Mouse (Mus musculus) limb, embryonic 14.5 days (tissue): ENCODE data around the gene Krtcap3. TPM values are rescaled to one million over a fixed set of nuclear protein-coding genes. Genes with fewer than 3 reads are reported as not detected.

ENCODE experiments used
- ATAC-seq: fragments of 200-750 bp; cut with Nextera tagmentation; 2 replicates; pipeline ENCODE4 v1.8.0; 2017; ENCODE audit warnings: low read depth, moderate number of reproducible peaks, moderate TSS enrichment; ENCODE audit not compliant: low FRiP score
- DNase-seq: peaks from one replicate; pipeline ENCODE4 v3.0.0-alpha.2; 2015; ENCODE audit warnings: low spot score
- H3K27ac ChIP-seq: fragments of 300-500 bp; sonication (generic); replicated peaks from 2 replicates; pipeline ENCODE4 v1.5.1; 2014; ENCODE audit warnings: low read depth, mild to moderate bottlenecking, low read length, moderate library complexity, mixed read lengths
- H3K27me3 ChIP-seq: fragments of 300-500 bp; sonication (generic); 2 replicates; pipeline ENCODE4 v1.6.1; 2014; ENCODE audit warnings: low read length, mixed read lengths; ENCODE audit not compliant: control insufficient read depth, insufficient read depth
- H3K36me3 ChIP-seq: fragments of 300-500 bp; sonication (generic); 2 replicates; pipeline ENCODE4 v1.6.1; 2014; ENCODE audit warnings: mild to moderate bottlenecking, low read length, moderate library complexity, mixed read lengths; ENCODE audit not compliant: control insufficient read depth, insufficient read depth
- H3K4me1 ChIP-seq: fragments of 300-500 bp; sonication (generic); 2 replicates; pipeline ENCODE4 v1.6.1; 2014; ENCODE audit warnings: antibody characterized with exemption, low read length, mixed read lengths; ENCODE audit not compliant: control insufficient read depth, insufficient read depth
- H3K4me2 ChIP-seq: fragments of 300-500 bp; sonication (generic); replicated peaks from 2 replicates; pipeline ENCODE4 v1.6.1; 2014; ENCODE audit warnings: low read depth, mild to moderate bottlenecking, low read length, moderate library complexity; ENCODE audit not compliant: severe bottlenecking
- H3K4me3 ChIP-seq: fragments of 300-500 bp; sonication (generic); replicated peaks from 2 replicates; pipeline ENCODE4 v1.5.1; 2014; ENCODE audit warnings: low read length
- H3K9ac ChIP-seq: fragments of 300-500 bp; sonication (generic); 2 replicates; pipeline ENCODE4 v1.6.1; 2014; ENCODE audit warnings: mild to moderate bottlenecking, low read depth, low read length, moderate library complexity; ENCODE audit not compliant: severe bottlenecking
- H3K9me3 ChIP-seq: fragments of 300-500 bp; sonication (generic); 2 replicates; pipeline ENCODE4 v1.6.1; 2016; ENCODE audit warnings: low read length; ENCODE audit not compliant: control insufficient read depth
- POLR2A ChIP-seq: fragments of 200-500 bp; IDR thresholded peaks from 2 replicates; pipeline ENCODE4 v1.8.0; 2012; ENCODE audit warnings: inconsistent platforms, mild to moderate bottlenecking, moderate library complexity, borderline replicate concordance; ENCODE audit not compliant: insufficient read depth, insufficient read length; ENCODE audit errors: extremely low read depth
- WGBS: fragments of 180-500 bp; shearing (Covaris S2); extraction: QIAGEN DNeasy Blood & Tissue Kit; methylation state at CpG from one replicate; pipeline ENCODE4 v1.1.7; 2014; 5-methylcytosine and 5-hydroxymethylcytosine counted together
- polyA plus RNA-seq, 2 experiments: library from polyadenylated mRNA; depleted of rRNA in 1 of 2; stranded (reverse) in 1 of 2; unstranded in 1 of 2; fragments of >200 nt; fragmentation: Nextera tagmentation in 1 of 2; extraction: Ambion mirVana in 1 of 2; gene quantifications; 2 replicates each; pipeline versions ENCODE4 v1.2.1 to v1.2.3; 2012 to 2014

The Krtcap3 gene
- polyA plus RNA-seq, 2 experiments: 10.2 to 25.2 TPM

DNA sequence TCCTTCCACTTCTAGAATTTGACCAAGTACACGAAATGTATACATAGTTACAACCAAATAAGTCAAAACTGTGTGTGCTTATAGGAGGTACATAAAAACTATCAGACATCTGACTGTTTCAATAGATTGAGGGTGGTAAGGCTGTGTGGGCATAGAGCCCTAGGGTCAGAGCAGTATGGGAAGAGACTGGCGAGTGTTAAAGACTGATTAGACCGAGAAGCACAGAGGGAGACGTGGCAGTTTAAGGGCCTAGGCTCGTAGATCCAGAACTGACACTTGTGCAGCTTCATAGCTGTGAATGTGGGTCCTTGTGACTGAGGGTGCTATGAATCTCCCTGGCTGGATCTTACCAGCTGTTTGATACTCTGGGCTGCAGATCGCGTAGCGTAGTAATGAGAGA is 3.4 kb downstream of the Krtcap3 start:
- no peak overlapping the region for H3K9ac ChIP-seq
- peaks cover 81% of the 10 kb centered on the region for H3K36me3 ChIP-seq
- H3K4me1 ChIP-seq: peaks cover 23% of the 10 kb centered on the region
- no peak overlapping the region for H3K4me3 ChIP-seq
- no peak overlapping the region for H3K27ac ChIP-seq
- WGBS: 88% methylated on average over 8 of the region's 8 CpGs
- H3K27me3 ChIP-seq: no peaks in the 10 kb centered on the region
- no peak for ATAC-seq
- no peak for TF ChIP-seq POLR2A
- H3K9me3 ChIP-seq: no peaks in the 10 kb centered on the region
- no peak for DNase-seq
- no peak overlapping the region for H3K4me2 ChIP-seq

DNA sequence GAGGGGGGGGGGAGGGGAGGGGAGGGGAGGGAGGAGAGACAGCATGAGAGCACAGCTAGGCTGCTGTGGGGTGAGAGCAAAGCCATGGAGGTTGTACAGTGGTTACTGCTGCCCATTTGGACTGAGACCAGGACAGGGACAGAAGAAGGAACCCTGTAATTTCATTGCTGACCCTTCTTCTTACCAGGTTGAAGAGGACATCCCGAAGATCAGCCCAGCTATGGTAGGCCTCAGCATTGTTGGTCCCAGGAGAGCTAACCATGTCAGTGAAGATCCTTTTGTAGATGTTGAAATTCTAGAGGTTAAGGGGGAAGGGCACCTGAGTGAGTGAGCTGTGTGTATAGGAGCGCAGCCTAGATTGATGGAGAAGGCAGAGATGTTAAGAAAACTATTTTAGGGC is 3.9 kb downstream of the Krtcap3 start:
- ATAC-seq: no peak
- WGBS: 91% methylated on average over 2 of the region's 2 CpGs
- peaks cover 81% of the 10 kb centered on the region for H3K36me3 ChIP-seq

DNA sequence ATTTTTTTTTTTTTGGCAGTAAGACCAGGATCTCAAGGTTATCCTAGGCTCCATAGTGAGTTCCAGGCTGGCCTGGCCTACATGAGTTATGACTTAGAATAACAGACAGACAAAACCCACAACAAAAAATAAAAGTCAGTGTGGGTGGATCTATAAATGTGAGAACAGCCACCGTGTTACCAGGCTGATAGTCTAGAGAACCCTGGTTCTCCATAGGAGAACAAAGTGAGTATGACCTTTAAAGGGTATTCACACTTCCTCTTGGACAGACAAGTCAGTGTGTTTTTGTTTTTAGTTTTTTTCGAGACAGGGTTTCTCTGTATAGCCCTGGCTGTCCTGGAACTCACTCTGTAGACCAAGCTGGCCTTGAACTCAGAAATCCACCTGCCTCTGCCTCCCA is 4.5 kb downstream of the Krtcap3 start:
- no peak overlapping the region for H3K9ac ChIP-seq
- no peak overlapping the region for H3K4me3 ChIP-seq
- no peak overlapping the region for H3K4me2 ChIP-seq
- no peak for DNase-seq
- no peaks in the 10 kb centered on the region for H3K27me3 ChIP-seq
- no peak overlapping the region for H3K27ac ChIP-seq
- 89% methylated on average over 2 of the region's 2 CpGs for WGBS
- TF ChIP-seq POLR2A: no peak
- peaks cover 81% of the 10 kb centered on the region for H3K36me3 ChIP-seq
- H3K4me1 ChIP-seq: peaks cover 19% of the 10 kb centered on the region
- H3K9me3 ChIP-seq: no peaks in the 10 kb centered on the region
- no peak for ATAC-seq

More for the DNA sequence above, 3.9 kb downstream of the Krtcap3 start:
- Histone ChIP-seq H3K27ac (no peak overlapping the region), H3K4me3 (no peak overlapping the region), H3K4me1 (peaks cover 23% of the 10 kb centered on the region), H3K9me3 (no peaks in the 10 kb centered on the region), H3K4me2 (no peak overlapping the region), H3K9ac (no peak overlapping the region), H3K27me3 (no peaks in the 10 kb centered on the region)
- TF ChIP-seq POLR2A: no peak
- DNase-seq: no peak

DNA sequence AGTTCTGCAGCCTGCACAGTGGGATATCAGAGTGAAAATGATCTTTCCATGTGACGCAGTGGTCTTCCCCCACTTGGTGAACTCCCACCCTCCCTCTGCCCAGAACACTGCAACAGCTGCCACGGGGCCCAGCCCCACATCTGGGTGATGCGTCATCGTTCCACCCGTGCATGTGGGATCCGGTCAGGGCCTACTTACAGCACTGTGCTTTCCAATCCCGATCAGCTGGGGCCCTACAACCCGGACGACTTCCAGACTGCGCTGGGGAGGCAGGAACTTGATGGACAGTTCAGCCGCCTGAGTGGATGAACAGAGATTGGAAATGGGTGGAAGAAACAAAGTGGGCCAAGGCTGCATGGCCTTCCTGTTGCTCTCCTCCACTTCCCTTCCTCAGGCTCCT is 6.1 kb downstream of the Krtcap3 start:
- DNase-seq (no peak), ATAC-seq (peak; percentile 34; the same call in 1 of the 2 replicates)
- Histone ChIP-seq H3K4me2 (no peak overlapping the region), H3K27me3 (no peaks in the 10 kb centered on the region), H3K4me3 (no peak overlapping the region), H3K4me1 (peaks cover 3% of the 10 kb centered on the region; the same call in 1 of the 2 replicates), H3K36me3 (peaks cover 87% of the 10 kb centered on the region), H3K27ac (no peak overlapping the region), H3K9ac (no peak overlapping the region), H3K9me3 (no peaks in the 10 kb centered on the region)
- TF ChIP-seq POLR2A: no peak
- 79% methylated on average over 11 of the region's 11 CpGs for whole genome bisulfite sequencing

DNA sequence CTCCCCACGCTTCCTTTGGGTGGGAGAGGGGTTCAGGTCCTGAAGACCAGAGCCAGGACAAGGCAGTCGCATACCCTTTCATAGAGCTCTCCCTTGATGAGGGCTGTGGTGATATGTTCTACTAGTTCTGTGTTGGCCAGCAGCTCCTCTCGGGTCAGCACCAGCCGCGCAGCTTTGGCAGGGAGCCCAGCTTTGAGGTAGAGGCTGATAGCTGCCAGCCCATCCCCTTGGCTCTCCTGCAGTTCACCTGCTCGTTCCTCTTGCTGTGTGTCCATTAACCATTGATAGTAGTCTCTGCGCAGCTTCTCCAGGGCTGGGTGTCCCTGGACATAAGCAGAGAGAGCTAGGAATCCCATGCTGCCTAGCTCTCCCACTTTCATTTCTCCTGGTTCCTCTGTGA is 14.6 kb downstream of the Krtcap3 start:
- Histone ChIP-seq H3K4me2 (no peak overlapping the region), H3K9me3 (no peaks in the 10 kb centered on the region), H3K9ac (no peak overlapping the region), H3K27me3 (no peaks in the 10 kb centered on the region), H3K4me3 (no peak overlapping the region), H3K4me1 (no peaks in the 10 kb centered on the region), H3K27ac (no peak overlapping the region), H3K36me3 (peaks cover 91% of the 10 kb centered on the region)
- DNase-seq (no peak), ATAC-seq (no peak)
- no peak for TF ChIP-seq POLR2A
- 87% methylated on average over 7 of the region's 7 CpGs for WGBS

DNA sequence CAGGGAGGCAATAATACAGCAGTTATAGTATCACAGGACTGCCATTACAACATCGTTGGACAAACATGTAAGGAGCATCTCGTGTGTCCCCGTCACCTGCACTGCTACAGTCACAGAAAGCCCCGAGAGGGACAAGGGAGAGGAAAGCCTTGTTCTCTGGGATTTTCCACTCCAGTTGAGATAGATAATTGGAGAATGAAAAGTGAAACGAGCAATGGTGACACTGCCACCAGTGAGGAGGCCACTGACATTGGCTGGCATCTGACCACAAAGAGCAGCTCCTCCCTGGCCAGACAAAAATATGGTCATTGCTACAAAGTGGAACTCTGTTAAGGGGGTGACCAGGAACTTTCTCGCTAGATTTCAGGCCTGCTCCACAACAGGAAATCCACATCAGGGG is 16.2 kb downstream of the Krtcap3 start:
- ATAC-seq: no peak
- Histone ChIP-seq H3K27ac (no peak overlapping the region), H3K9ac (no peak overlapping the region), H3K4me3 (no peak overlapping the region), H3K36me3 (peaks cover 88% of the 10 kb centered on the region), H3K4me2 (no peak overlapping the region), H3K9me3 (no peaks in the 10 kb centered on the region), H3K4me1 (no peaks in the 10 kb centered on the region), H3K27me3 (no peaks in the 10 kb centered on the region)
- no peak for DNase-seq
- 87% methylated on average over 6 of the region's 6 CpGs for WGBS
- no peak for TF ChIP-seq POLR2A
